Mouse (Mus musculus) fat pad, adult 2 months (tissue): ENCODE results near the gene A730009L09Rik.

Experiments used
- DNase-seq: peaks from one replicate; pipeline ENCODE4 v3.0.0-alpha.2; 2011; ENCODE audit warnings: low read depth, low spot score; ENCODE audit errors: extremely low read depth

A730009L09Rik gene

DNA sequence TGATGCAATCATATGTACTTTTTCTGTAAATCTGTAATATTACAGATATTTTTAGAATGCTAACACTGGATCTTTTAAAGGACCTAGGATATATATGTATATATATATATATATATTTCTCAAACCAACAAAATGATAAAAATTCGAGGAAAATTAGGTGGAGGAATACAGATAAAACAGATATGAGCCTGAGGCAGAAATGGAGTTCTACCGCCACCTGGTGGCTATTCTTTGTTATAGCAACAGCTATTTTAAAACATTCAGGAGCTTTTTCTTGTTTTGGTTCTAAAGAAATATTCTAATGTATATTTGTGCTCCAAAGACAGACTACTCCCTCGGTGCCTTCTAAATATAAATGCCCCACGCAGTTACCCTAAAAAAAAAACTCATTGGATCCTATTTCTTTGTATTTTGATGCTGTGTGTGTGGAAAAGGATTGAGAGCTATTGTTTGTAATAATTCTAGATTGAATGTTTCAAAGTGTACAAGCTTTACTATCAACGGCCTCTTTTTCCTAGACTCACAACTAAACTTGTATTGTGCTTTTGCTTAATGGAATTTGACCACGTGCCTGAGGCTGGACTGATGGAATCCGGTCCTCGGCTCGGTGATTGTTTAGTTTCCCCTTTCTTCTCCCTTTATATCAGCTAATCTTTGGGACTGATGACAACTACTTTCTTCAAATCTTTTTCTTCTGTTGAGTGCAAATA is 44.8 kb downstream of the A730009L09Rik start:
- no peak for DNase-seq

DNA sequence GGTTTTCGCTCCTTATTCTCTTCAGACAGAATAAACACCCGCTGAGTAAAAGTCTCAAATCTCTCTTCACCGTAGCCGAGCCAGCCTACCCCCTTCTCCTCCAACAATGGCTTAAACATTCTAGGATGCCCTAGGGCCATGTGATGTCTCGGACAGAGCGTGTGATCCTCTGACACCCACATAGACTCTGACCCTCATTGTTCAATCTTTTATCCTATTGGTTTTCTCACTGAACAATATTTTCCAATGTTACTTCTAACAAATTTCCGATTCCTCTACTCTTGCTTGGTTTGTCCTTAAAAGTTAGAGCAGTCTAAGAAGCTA is 45.3 kb downstream of the A730009L09Rik start:
- DNase-seq, result no peak
